Mouse (Mus musculus) G1E (cell line): ENCODE results near the gene Rpl31.

Experiments
- CTCF ChIP-seq: IDR thresholded peaks from 2 replicates; pipeline ENCODE4 v1.5.1; 2012; ENCODE audit warnings: low read depth, low read length, inconsistent platforms, mixed read lengths
- GATA1 ChIP-seq: IDR thresholded peaks from 2 replicates; pipeline ENCODE4 v1.6.1; 2012; ENCODE audit warnings: borderline replicate concordance, low read length, inconsistent platforms, mixed read lengths
- GATA2 ChIP-seq: IDR thresholded peaks from 2 replicates; pipeline ENCODE4 v1.6.1; 2012; ENCODE audit warnings: low read depth, low read length, inconsistent platforms, borderline replicate concordance
- TAL1 ChIP-seq: conservative IDR thresholded peaks from 2 replicates; pipeline ENCODE4 v1.6.1; 2012; ENCODE audit warnings: low read depth, low read length, inconsistent platforms, mixed read lengths

DNA sequence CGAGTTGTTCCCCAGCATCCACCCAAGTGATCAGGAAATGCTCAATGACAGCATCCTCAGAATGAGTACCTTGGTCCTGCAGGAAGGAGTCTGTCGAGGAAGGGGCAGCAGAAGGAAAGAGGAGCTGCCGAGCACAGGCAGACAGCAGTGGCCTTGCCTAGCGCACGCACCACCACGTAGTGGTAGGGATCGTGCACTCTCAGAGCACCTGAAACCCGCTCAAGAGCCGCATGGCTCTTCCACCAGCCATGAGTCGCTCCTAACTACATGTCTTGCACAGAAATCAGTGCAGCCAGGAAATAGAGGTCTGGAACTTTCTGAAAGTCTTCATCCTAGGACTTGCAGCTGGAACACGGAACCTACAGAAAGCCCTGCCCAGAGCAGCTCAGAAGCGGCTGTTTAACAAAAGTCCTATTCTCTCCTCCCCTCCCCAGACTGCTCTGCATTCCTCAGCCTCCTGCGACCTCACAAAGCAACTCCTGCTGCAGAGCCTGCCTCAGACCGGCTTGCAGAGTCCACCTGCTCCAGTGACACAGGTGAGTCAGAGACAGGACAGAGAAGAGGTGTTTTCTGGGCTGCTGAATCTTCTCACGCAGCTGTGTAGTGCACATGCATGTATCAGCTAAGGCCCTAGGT, 32.0 kb upstream of the Rpl31 start:
- TF ChIP-seq CTCF (no peak), GATA2 (no peak), GATA1 (no peak), TAL1 (no peak)
